Mouse (Mus musculus): ENCODE measurements around the gene 4930564D02Rik. TPM values are rescaled to one million over a fixed set of nuclear protein-coding genes. Genes with fewer than 3 reads are reported as not detected.

4930564D02Rik gene
- not detected in 2 replicates for polyA plus RNA-seq (2012; rRNA removed)

GRCm38 (mm10) chr3:105066544-105066943 lies at the start of gene 4930564D02Rik:
Gene 4930564D02Rik, plus strand, starts transcription at chr3:105066844.

GRCm38 (mm10) chr3:105052937-105053697 lies 13.5 kb upstream of the 4930564D02Rik start, which contains the start of gene Cttnbp2nl:
Gene Cttnbp2nl, minus strand, starts transcription at chr3:105053146.

Other genes starting within 250 kb of the 4930564D02Rik start
- gene Mov10, start 248.3 kb upstream of the 4930564D02Rik start, polyA plus RNA-seq (2012; rRNA removed), result 16.8 and 19.2 TPM in 2 replicates
- 7.7 and 8.1 TPM in 2 replicates for gene St7l, start 202.8 kb upstream of the 4930564D02Rik start, polyA plus RNA-seq (2012; rRNA removed)
- gene Capza1, start 202.3 kb upstream of the 4930564D02Rik start, polyA plus RNA-seq (2012; rRNA removed), result 16.1 and 16.7 TPM in 2 replicates
- 15.3 and 16.6 TPM in 2 replicates for gene Wnt2b, start 104.9 kb upstream of the 4930564D02Rik start, polyA plus RNA-seq (2012; rRNA removed)
- gene Cttnbp2nl, start 13.7 kb upstream of the 4930564D02Rik start, polyA plus RNA-seq (2012; rRNA removed), result 7.0 and 10.0 TPM in 2 replicates